Comparison of ENCODE assay signal across 9 mouse cellular contexts in the genomic region with DNA sequence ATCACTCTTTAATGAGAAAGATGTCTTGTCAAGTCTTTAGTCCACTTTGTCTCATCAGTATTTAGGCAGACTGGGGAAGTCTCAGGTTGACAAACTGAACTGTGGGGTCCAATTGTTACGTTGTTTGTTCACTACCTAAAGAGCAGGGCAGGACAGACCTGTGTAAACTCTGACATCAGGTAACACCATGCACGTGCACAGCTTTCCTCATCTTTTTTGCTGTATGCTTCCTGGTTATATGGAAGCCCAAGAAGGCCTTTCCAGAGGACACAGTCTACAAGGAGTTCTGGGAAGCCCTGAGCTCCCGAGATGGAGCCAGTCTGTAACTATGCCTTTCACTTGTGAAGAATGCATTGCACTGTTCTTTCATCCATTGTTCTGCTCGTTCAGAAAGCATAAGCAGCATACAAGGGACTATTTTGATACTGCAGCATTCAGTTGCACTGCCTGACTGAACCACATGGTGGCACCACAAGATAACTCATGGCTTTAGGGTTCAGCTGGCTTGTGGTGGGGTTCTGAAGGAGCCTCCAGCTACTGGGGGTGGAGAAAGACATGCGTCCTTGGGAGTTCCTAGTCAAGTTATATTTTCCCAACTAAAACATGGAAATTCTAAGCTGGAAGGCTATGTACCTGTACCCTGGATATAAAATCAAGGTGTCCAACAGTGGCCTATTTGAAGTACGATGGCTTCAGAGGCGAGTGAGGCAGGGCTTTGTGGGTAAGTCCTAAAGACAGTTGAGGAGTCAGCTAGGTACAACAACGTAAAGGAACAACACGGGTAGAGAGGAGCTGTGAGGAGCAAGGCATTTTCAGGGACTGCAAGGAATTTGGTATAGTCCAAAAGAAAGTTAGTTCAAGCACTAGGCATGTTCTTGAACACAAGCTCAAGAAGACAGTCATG. TPM values are rescaled to one million over a fixed set of nuclear protein-coding genes. Genes with fewer than 3 reads are reported as not detected.
DNase-seq lines count a peak whose midpoint lies in the region; TF ChIP-seq lines count a peak whose summit lies in the region.
"Had no signal": no experiment of that assay in that cellular context is flagged by ENCODE, and none has a peak within 500 bp of the region (broad histone marks: within the 10 kb centered on the region; RNA-seq: fewer than 3 reads in every experiment).

No protein-coding gene starts in this region.

- peak; percentile 80 for TF ChIP-seq CTCF in lung, adult 2 months (IDR thresholded peaks at IDR 0.05; ENCODE audit: insufficient read depth, low read length)

- no peak overlapping the region for H3K4me3 ChIP-seq in lung, adult 2 months (replicated peaks; ENCODE audit: extremely low read depth, low read depth, low read length)

- no peaks in the 10 kb centered on the region for H3K4me1 ChIP-seq in lung, adult 2 months (ENCODE audit: control insufficient read depth, insufficient read depth, low read length)

- TF ChIP-seq POLR2A in lung, adult 2 months (IDR thresholded peaks at IDR 0.05; ENCODE audit: borderline replicate concordance, extremely low read depth, low read depth, low read length): no peak

- peak; percentile 9 to 30 for DNase-seq in CD8-positive naive resting alpha-beta T cell, adult 2 months (ENCODE audit: low read depth in 2 of 2, low spot score in 2 of 2)
- peak; percentile 62 for DNase-seq in adrenal gland, adult 2 months
- peak; percentile 81 for DNase-seq in embryo, embryonic 10.5 days (ENCODE audit: low spot score)
- peak; percentile 13 for DNase-seq in gastrocnemius, postnatal 25 days
- DNase-seq in kidney, postnatal 36 days: peak; percentile 47 to 82
- peak; percentile 68 for DNase-seq in lung, adult 2 months
- peak; percentile 91 for DNase-seq in retina, embryonic 14.5 days (ENCODE audit: low spot score)
- DNase-seq in thymus, postnatal 4 days: peak; percentile 77

- WGBS in lung, adult 2 months: 69% methylated on average over 9 of the region's 9 CpGs

RNA-seq across cellular contexts. Expression of a gene that starts 25.1 kb away (rescaled TPM):
- total RNA-seq in adrenal gland, adult 2 months (2021): 10 to 100 TPM; 51.6 to 53.7 TPM
- polyA plus RNA-seq in adrenal gland, adult 2 months (2012; rRNA removed): 35.9 and 45.8 TPM in 2 replicates
- total RNA-seq in gastrocnemius, postnatal 25 days (2021): 10 to 100 TPM; 54.2 to 59.3 TPM
- polyA plus RNA-seq in lung, adult 2 months (2012; rRNA removed): 28.2 and 36.6 TPM in 2 replicates

RNA-seq across cellular contexts. Expression of a gene that starts 39.5 kb away (rescaled TPM):
- not detected for total RNA-seq in adrenal gland, adult 2 months (2021)
- not detected in 2 replicates for polyA plus RNA-seq in adrenal gland, adult 2 months (2012; rRNA removed)
- not detected for total RNA-seq in gastrocnemius, postnatal 25 days (2021)
- polyA plus RNA-seq in lung, adult 2 months (2012; rRNA removed): not detected in 2 replicates
- polyA plus RNA-seq: large intestine, adult 2 months had no signal

Comparison
In these comparisons a context has a peak if more than half of its experiments do, and no peak if none do; other contexts are left out.
1. DNase-seq: peak in every context shown above with its lines; median percentile 91 in retina, embryonic 14.5 days; 81 in embryo, embryonic 10.5 days; 77 in thymus, postnatal 4 days; 68 in lung, adult 2 months; 64 in kidney, postnatal 36 days; 62 in adrenal gland, adult 2 months; 20 in CD8-positive naive resting alpha-beta T cell, adult 2 months; 13 in gastrocnemius, postnatal 25 days.